Mouse (Mus musculus): Measurements from ENCODE around the gene Setd5. TPM values are rescaled to one million over a fixed set of nuclear protein-coding genes. Genes with fewer than 3 reads are reported as not detected.
A peak's percentile ranks its signal among the peaks of the same experiment; 100 is the strongest.

Gene Setd5
- polyA plus RNA-seq, 1 experiment: 77.4 TPM

- no peak for TF ChIP-seq CTCF (IDR thresholded peaks at IDR 0.05; ENCODE audit: borderline replicate concordance, extremely low read depth, insufficient read depth, insufficient read length)
- TF ChIP-seq POLR2A (IDR thresholded peaks at IDR 0.05; ENCODE audit: borderline replicate concordance, extremely low read depth, insufficient read depth, insufficient read length, poor library complexity, severe bottlenecking): no peak
- no peak for DNase-seq (ENCODE audit: low read depth)
Observed at GRCm38 (mm10) chr6:113040319-113040718, 36.8 kb upstream of the Setd5 start.

DNA sequence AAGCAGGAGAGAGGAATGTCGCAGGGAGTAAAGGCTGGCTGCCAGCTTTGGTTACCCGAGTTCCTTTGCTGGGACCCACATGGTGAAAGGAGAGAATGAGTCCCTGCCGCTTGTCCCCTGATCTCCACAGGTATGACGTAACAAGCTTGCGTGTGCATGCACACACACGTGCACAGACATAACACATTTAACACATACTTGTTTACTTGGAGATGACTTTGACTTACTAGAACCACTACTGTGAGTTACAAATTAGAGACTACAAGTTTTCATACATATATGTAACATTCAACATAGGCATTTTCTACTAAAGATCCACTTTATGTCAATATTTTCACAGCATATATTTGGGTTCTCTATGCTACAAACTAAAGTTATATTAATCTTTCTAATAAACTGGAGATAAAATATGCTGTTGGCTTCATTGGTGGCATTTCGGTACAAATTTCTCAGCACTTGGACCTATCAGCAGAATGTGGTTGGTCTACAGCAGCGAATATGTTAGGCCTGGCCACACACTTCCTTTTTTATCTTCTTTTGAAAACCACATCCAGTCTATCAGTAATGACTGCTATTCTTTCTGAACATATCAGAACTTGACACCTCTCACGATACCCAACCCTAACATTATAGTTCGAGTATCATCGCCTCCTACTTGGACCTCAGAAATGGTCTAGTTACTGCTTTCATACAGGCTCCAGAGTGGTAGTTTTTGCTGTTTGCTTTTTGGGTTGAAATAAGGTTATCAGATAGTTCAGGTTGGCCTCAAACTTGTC lies 35.8 kb upstream of the Setd5 start:
- TF ChIP-seq POLR2A (IDR thresholded peaks at IDR 0.05; ENCODE audit: borderline replicate concordance, extremely low read depth, insufficient read depth, insufficient read length, poor library complexity, severe bottlenecking) (no peak), CTCF (IDR thresholded peaks at IDR 0.05; ENCODE audit: borderline replicate concordance, extremely low read depth, insufficient read depth, insufficient read length) (no peak)
- no peak for DNase-seq (ENCODE audit: low read depth)

- DNase-seq (ENCODE audit: low read depth): peak; percentile 7
- TF ChIP-seq CTCF (IDR thresholded peaks at IDR 0.05; ENCODE audit: borderline replicate concordance, extremely low read depth, insufficient read depth, insufficient read length): no peak
- no peak for TF ChIP-seq POLR2A (IDR thresholded peaks at IDR 0.05; ENCODE audit: borderline replicate concordance, extremely low read depth, insufficient read depth, insufficient read length, poor library complexity, severe bottlenecking)
Observed at GRCm38 (mm10) chr6:113045575-113045974, 31.6 kb upstream of the Setd5 start.

- peak; percentile 91; the same call in 1 of the 2 replicates for TF ChIP-seq POLR2A (IDR thresholded peaks at IDR 0.05; ENCODE audit: borderline replicate concordance, extremely low read depth, insufficient read depth, insufficient read length, poor library complexity, severe bottlenecking)
- TF ChIP-seq CTCF (IDR thresholded peaks at IDR 0.05; ENCODE audit: borderline replicate concordance, extremely low read depth, insufficient read depth, insufficient read length): no peak
- peak; percentile 99 for DNase-seq (ENCODE audit: low read depth)
Observed at GRCm38 (mm10) chr6:113046041-113046975, 30.9 kb upstream of the Setd5 start, which contains the start of gene Thumpd3. Gene Thumpd3, plus strand, starts transcription at chr6:113046225.

GRCm38 (mm10) chr6:113047016-113047746 lies 30.0 kb upstream of the Setd5 start:
- TF ChIP-seq POLR2A (IDR thresholded peaks at IDR 0.05; ENCODE audit: borderline replicate concordance, extremely low read depth, insufficient read depth, insufficient read length, poor library complexity, severe bottlenecking): no peak
- TF ChIP-seq CTCF (IDR thresholded peaks at IDR 0.05; ENCODE audit: borderline replicate concordance, extremely low read depth, insufficient read depth, insufficient read length): no peak
- DNase-seq (ENCODE audit: low read depth): no peak

DNA sequence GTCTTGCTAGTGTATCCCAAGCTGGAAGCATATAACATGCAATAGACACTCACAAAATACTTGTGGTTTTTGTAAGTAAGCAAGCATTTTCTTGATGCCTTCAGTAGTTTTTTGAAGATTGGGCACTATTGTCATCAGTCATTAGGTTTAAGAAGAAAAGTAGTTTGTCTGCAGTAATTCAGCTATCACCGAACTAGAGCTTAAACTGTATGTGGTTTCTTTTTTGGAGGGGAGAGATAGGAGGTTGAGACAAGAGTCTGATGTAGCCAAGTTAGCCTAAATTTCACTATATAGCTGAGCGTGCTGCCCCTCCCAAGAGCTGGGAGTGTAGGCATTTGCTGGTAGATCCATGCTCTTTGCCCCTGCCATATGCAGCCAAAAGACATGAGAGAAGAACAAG lies 28.8 kb upstream of the Setd5 start:
- TF ChIP-seq CTCF (IDR thresholded peaks at IDR 0.05; ENCODE audit: borderline replicate concordance, extremely low read depth, insufficient read depth, insufficient read length) (no peak), POLR2A (IDR thresholded peaks at IDR 0.05; ENCODE audit: borderline replicate concordance, extremely low read depth, insufficient read depth, insufficient read length, poor library complexity, severe bottlenecking) (no peak)
- DNase-seq (ENCODE audit: low read depth): no peak

GRCm38 (mm10) chr6:113049159-113049558 lies 28.0 kb upstream of the Setd5 start:
- DNase-seq (ENCODE audit: low read depth): no peak
- no peak for TF ChIP-seq POLR2A (IDR thresholded peaks at IDR 0.05; ENCODE audit: borderline replicate concordance, extremely low read depth, insufficient read depth, insufficient read length, poor library complexity, severe bottlenecking)
- TF ChIP-seq CTCF (IDR thresholded peaks at IDR 0.05; ENCODE audit: borderline replicate concordance, extremely low read depth, insufficient read depth, insufficient read length): no peak

DNA sequence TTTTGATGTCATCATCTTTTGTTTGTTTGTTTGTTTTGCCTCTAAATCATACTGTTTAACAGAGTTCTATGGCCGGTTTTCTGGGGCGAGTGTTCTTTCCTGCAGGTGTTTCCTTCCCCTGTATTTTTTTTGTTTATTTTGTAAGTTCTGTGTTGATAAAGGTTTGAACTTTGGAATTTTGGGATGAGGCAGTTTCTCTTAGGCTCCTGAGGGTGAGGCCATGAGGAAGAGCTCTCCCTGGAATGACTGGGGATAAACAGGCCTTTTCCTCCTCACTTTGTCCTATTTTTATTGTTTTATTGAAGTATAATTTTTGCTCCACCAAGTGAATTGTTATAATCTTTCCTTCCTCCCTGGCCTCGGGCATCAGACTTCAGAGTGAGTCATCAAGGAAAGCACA lies 24.2 kb upstream of the Setd5 start:
- no peak for DNase-seq (ENCODE audit: low read depth)
- TF ChIP-seq POLR2A (IDR thresholded peaks at IDR 0.05; ENCODE audit: borderline replicate concordance, extremely low read depth, insufficient read depth, insufficient read length, poor library complexity, severe bottlenecking): no peak
- no peak for TF ChIP-seq CTCF (IDR thresholded peaks at IDR 0.05; ENCODE audit: borderline replicate concordance, extremely low read depth, insufficient read depth, insufficient read length)

DNA sequence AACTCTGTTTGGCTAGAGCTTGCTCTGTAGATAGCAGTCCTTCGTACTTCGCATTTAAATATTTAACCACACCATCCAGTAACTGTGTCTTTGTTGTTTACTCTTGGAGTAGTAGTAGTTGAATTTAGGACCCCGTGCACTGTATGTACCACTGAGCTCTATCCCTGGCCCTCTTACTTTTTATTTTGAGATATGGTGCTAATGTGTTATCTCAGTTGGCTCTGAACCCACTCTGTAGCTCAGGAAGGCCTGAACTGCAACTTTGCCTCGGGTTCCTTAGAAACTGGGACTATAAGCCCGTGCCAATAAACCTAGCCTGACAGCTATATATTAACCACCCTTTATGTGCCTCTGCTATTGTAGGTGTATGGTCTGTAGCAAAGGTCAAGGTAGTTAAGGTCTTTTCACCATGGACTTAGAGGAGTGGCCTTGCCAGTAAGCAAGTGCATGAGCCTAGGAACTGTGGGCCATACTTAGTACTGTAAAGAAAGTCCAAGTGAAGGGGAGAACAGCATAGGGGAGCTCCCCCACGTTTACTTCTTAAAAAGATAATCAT lies 22.5 kb upstream of the Setd5 start:
- TF ChIP-seq POLR2A (IDR thresholded peaks at IDR 0.05; ENCODE audit: borderline replicate concordance, extremely low read depth, insufficient read depth, insufficient read length, poor library complexity, severe bottlenecking) (no peak), CTCF (IDR thresholded peaks at IDR 0.05; ENCODE audit: borderline replicate concordance, extremely low read depth, insufficient read depth, insufficient read length) (no peak)
- no peak for DNase-seq (ENCODE audit: low read depth)

DNA sequence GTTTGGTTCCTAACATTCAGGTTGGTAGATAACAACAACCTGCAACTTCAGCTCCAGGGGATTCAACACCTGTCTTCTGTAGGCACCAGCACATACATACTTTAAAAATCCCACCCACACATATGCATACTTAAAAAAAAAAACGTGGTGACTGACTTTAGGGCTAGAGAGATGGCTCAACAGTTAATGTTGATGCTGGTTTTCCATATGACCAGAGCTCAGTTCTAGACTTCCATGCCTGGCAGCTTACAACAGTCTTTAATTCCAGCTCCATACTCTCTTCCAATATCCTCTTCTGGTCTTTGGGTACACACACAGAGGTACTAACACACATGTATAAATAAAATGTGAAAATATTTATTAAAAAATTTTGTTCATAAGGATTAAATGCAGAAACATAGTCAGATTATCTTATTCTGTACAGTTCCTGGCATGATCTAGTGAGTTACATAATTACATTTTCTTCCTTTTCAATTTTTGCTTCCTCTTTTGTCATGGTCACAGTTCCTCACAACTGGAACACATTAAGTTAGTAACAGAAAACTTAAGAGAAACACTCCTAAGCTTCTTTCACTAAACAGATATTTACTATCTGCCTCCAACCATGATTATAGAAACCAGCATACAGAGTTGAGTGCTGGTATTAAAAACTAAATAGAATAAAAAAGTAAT lies 16.1 kb upstream of the Setd5 start:
- TF ChIP-seq CTCF (IDR thresholded peaks at IDR 0.05; ENCODE audit: borderline replicate concordance, extremely low read depth, insufficient read depth, insufficient read length) (no peak), POLR2A (IDR thresholded peaks at IDR 0.05; ENCODE audit: borderline replicate concordance, extremely low read depth, insufficient read depth, insufficient read length, poor library complexity, severe bottlenecking) (no peak)

More for the DNA sequence above, 16.1 kb upstream of the Setd5 start:
- no peak for DNase-seq (ENCODE audit: low read depth)

All from brain, embryonic 14.5 days (tissue).